Mouse (Mus musculus): Measurements from ENCODE around the gene Lrrc52. TPM values are rescaled to one million over a fixed set of nuclear protein-coding genes. Genes with fewer than 3 reads are reported as not detected.

Gene Lrrc52
- total RNA-seq (2014; rRNA removed) (0.37 TPM in 1 of 2 replicates, not detected in the other), polyA plus RNA-seq (2015; fragmentation: Nextera tagmentation; extraction: Ambion mirVana) (not detected in 2 replicates)

GRCm38 (mm10) chr1:167466765-167467426 lies at the start of gene Lrrc52:
Gene Lrrc52 (minus strand): TSS chr1:167466780.
- no peak for TF ChIP-seq CTCF (IDR thresholded peaks at IDR 0.05; ENCODE audit: low read depth)
- Histone ChIP-seq H3K36me3 (ENCODE audit: insufficient read depth, low read length) (no peaks in the 10 kb centered on the region), H3K4me1 (ENCODE audit: insufficient read depth, low read length) (0 out of 2 replicates have a peak, but pooled peaks cover 4% of the 10 kb centered on the region), H3K4me2 (ENCODE audit: low read depth, low read length) (no peak within 1 kb of the TSS), H3K27ac (no peak within 1 kb of the TSS), H3K9ac (replicated peaks; ENCODE audit: low read length) (no peak within 1 kb of the TSS), H3K4me3 (ENCODE audit: low read length) (no peak within 1 kb of the TSS), H3K27me3 (ENCODE audit: insufficient read depth, low read length) (no peaks in the 10 kb centered on the region), H3K9me3 (ENCODE audit: low read length) (no peaks in the 10 kb centered on the region)
- 29% methylated on average over 9 of the region's 9 CpGs for WGBS
- DNase-seq (ENCODE audit: low spot score) (peak; percentile 88), ATAC-seq (peak; percentile 79)

GRCm38 (mm10) chr1:167511621-167512020 lies 45.0 kb upstream of the Lrrc52 start:
- Histone ChIP-seq H3K9me3 (ENCODE audit: low read length) (no peaks in the 10 kb centered on the region), H3K36me3 (ENCODE audit: insufficient read depth, low read length) (no peaks in the 10 kb centered on the region), H3K27ac (no peak overlapping the region), H3K4me1 (ENCODE audit: insufficient read depth, low read length) (no peaks in the 10 kb centered on the region), H3K27me3 (ENCODE audit: insufficient read depth, low read length) (no peaks in the 10 kb centered on the region), H3K4me3 (ENCODE audit: low read length) (no peak overlapping the region), H3K4me2 (ENCODE audit: low read depth, low read length) (no peak overlapping the region), H3K9ac (replicated peaks; ENCODE audit: low read length) (no peak overlapping the region)
- no peak for ATAC-seq
- 92% methylated on average over 9 of the region's 9 CpGs for WGBS
- no peak for TF ChIP-seq CTCF (IDR thresholded peaks at IDR 0.05; ENCODE audit: low read depth)
- DNase-seq (ENCODE audit: low spot score), result no peak

- Histone ChIP-seq H3K4me2 (ENCODE audit: low read depth, low read length) (no peak overlapping the region), H3K4me3 (ENCODE audit: low read length) (no peak overlapping the region), H3K9ac (replicated peaks; ENCODE audit: low read length) (no peak overlapping the region), H3K27me3 (ENCODE audit: insufficient read depth, low read length) (no peaks in the 10 kb centered on the region), H3K36me3 (ENCODE audit: insufficient read depth, low read length) (no peaks in the 10 kb centered on the region), H3K4me1 (ENCODE audit: insufficient read depth, low read length) (no peaks in the 10 kb centered on the region; the same call in 1 of the 2 replicates), H3K27ac (peak overlapping the region; percentile 12; the same call in 1 of the 2 replicates), H3K9me3 (ENCODE audit: low read length) (no peaks in the 10 kb centered on the region)
- ATAC-seq, result no peak
- WGBS, result 38% methylated on average over 7 of the region's 7 CpGs
- no peak for TF ChIP-seq CTCF (IDR thresholded peaks at IDR 0.05; ENCODE audit: low read depth)
- peak; percentile 34 for DNase-seq (ENCODE audit: low spot score)
These were observed 39.5 kb upstream of the Lrrc52 start for GRCm38 (mm10) chr1:167506048-167506447.

- no peak overlapping the region for H3K9ac ChIP-seq (replicated peaks; ENCODE audit: low read length)
- H3K4me3 ChIP-seq (ENCODE audit: low read length), result no peak overlapping the region
- H3K27me3 ChIP-seq (ENCODE audit: insufficient read depth, low read length), result no peaks in the 10 kb centered on the region
- WGBS, result 93% methylated on average over 1 of the region's 1 CpGs
- H3K4me1 ChIP-seq (ENCODE audit: insufficient read depth, low read length), result no peaks in the 10 kb centered on the region; the same call in 1 of the 2 replicates
- no peaks in the 10 kb centered on the region for H3K9me3 ChIP-seq (ENCODE audit: low read length)
- no peaks in the 10 kb centered on the region for H3K36me3 ChIP-seq (ENCODE audit: insufficient read depth, low read length)
- 0 out of 2 replicates have a peak, but pooled peaks have one; percentile 35 for ATAC-seq
- TF ChIP-seq CTCF (IDR thresholded peaks at IDR 0.05; ENCODE audit: low read depth), result no peak
- H3K27ac ChIP-seq, result no peak overlapping the region
- H3K4me2 ChIP-seq (ENCODE audit: low read depth, low read length), result no peak overlapping the region
- DNase-seq (ENCODE audit: low spot score), result peak; percentile 10
These were observed 38.8 kb upstream of the Lrrc52 start for GRCm38 (mm10) chr1:167505427-167505826.

- ATAC-seq, result no peak
These were observed 32.7 kb upstream of the Lrrc52 start for GRCm38 (mm10) chr1:167499097-167499850.

GRCm38 (mm10) chr1:167497991-167498390 lies 31.4 kb upstream of the Lrrc52 start:
- H3K27ac ChIP-seq, result no peak overlapping the region
- TF ChIP-seq CTCF (IDR thresholded peaks at IDR 0.05; ENCODE audit: low read depth), result no peak

More at GRCm38 (mm10) chr1:167499097-167499850, 32.7 kb upstream of the Lrrc52 start:
- Histone ChIP-seq H3K9me3 (ENCODE audit: low read length) (no peaks in the 10 kb centered on the region), H3K27ac (no peak overlapping the region), H3K4me3 (ENCODE audit: low read length) (no peak overlapping the region), H3K9ac (replicated peaks; ENCODE audit: low read length) (no peak overlapping the region), H3K4me1 (ENCODE audit: insufficient read depth, low read length) (peaks cover 3% of the 10 kb centered on the region; the same call in 1 of the 2 replicates), H3K27me3 (ENCODE audit: insufficient read depth, low read length) (no peaks in the 10 kb centered on the region), H3K36me3 (ENCODE audit: insufficient read depth, low read length) (no peaks in the 10 kb centered on the region), H3K4me2 (ENCODE audit: low read depth, low read length) (no peak overlapping the region)
- 55% methylated on average over 12 of the region's 12 CpGs for WGBS
- DNase-seq (ENCODE audit: low spot score), result no peak
- no peak for TF ChIP-seq CTCF (IDR thresholded peaks at IDR 0.05; ENCODE audit: low read depth)

More at GRCm38 (mm10) chr1:167497991-167498390, 31.4 kb upstream of the Lrrc52 start:
- Histone ChIP-seq H3K36me3 (ENCODE audit: insufficient read depth, low read length) (no peaks in the 10 kb centered on the region), H3K9me3 (ENCODE audit: low read length) (no peaks in the 10 kb centered on the region), H3K4me2 (ENCODE audit: low read depth, low read length) (no peak overlapping the region), H3K9ac (replicated peaks; ENCODE audit: low read length) (no peak overlapping the region), H3K27me3 (ENCODE audit: insufficient read depth, low read length) (no peaks in the 10 kb centered on the region), H3K4me1 (ENCODE audit: insufficient read depth, low read length) (peaks cover 3% of the 10 kb centered on the region; the same call in 1 of the 2 replicates), H3K4me3 (ENCODE audit: low read length) (no peak overlapping the region)
- ATAC-seq (no peak), DNase-seq (ENCODE audit: low spot score) (no peak)
- WGBS, result 32% methylated on average over 10 of the region's 10 CpGs

Data from hindbrain, postnatal 0 days (tissue).